Mouse (Mus musculus): ENCODE results near the gene Pde4a. TPM values are rescaled to one million over a fixed set of nuclear protein-coding genes. Genes with fewer than 3 reads are reported as not detected.
"Not testable (repeated sequence)": the region's sequence is repeated elsewhere in the genome, so short reads cannot be mapped to it uniquely, and the experiment has no call there.

Pde4a gene
- total and polyA plus RNA-seq, 3 experiments, result 57.2 to 60.0 (median 58.9) TPM

GRCm38 (mm10) chr9:21189905-21190304 is 24.4 kb downstream of the Pde4a start:
- Histone ChIP-seq H3K4me1 (ENCODE audit: control insufficient read depth, insufficient read depth, low read length) (no peaks in the 10 kb centered on the region; the same call in 1 of the 2 replicates), H3K36me3 (ENCODE audit: control insufficient read depth, insufficient read depth, low read length) (no peaks in the 10 kb centered on the region), H3K4me3 (no peak overlapping the region), H3K9ac (ENCODE audit: low read depth, low read length) (no peak overlapping the region), H3K27me3 (ENCODE audit: control insufficient read depth, insufficient read depth, low read length) (no peaks in the 10 kb centered on the region), H3K79me2 (replicated peaks; ENCODE audit: control insufficient read depth, insufficient read depth, low read length) (peaks cover 1% of the 10 kb centered on the region; the same call in 1 of the 2 replicates), H3K27ac (peak overlapping the region; percentile 7; the same call in 1 of the 2 replicates)
- WGBS, result 53% methylated on average over 7 of the region's 7 CpGs
- TF ChIP-seq CTCF (IDR thresholded peaks at IDR 0.05) (peak; percentile 38), EP300 (IDR thresholded peaks at IDR 0.05; ENCODE audit: insufficient read depth, low read depth, low read length) (no peak)
- intact Hi-C loops (cut with DNase I), result no loop called here
- DNase-seq, result no peak

- H3K27me3 ChIP-seq (ENCODE audit: control insufficient read depth, insufficient read depth, low read length), result no peaks in the 10 kb centered on the region
- WGBS, result 82% methylated on average over 3 of the region's 3 CpGs
- intact Hi-C loops (cut with DNase I), result no loop called here
- TF ChIP-seq EP300 (IDR thresholded peaks at IDR 0.05; ENCODE audit: insufficient read depth, low read depth, low read length), result no peak
- TF ChIP-seq CTCF (IDR thresholded peaks at IDR 0.05), result no peak
- no peak for TF ChIP-seq POLR2A (IDR thresholded peaks at IDR 0.05; ENCODE audit: insufficient read depth, low read depth, low read length)
- H3K9ac ChIP-seq (ENCODE audit: low read depth, low read length), result no peak overlapping the region
- H3K4me3 ChIP-seq, result no peak overlapping the region
- H3K36me3 ChIP-seq (ENCODE audit: control insufficient read depth, insufficient read depth, low read length), result no peaks in the 10 kb centered on the region
- H3K79me2 ChIP-seq (replicated peaks; ENCODE audit: control insufficient read depth, insufficient read depth, low read length), result peaks cover 1% of the 10 kb centered on the region; the same call in 1 of the 2 replicates
- H3K4me1 ChIP-seq (ENCODE audit: control insufficient read depth, insufficient read depth, low read length), result no peaks in the 10 kb centered on the region; the same call in 1 of the 2 replicates
- no peak for DNase-seq
- no peak overlapping the region; the same call in 1 of the 2 replicates for H3K27ac ChIP-seq
Measured at GRCm38 (mm10) chr9:21190670-21191069, 25.2 kb downstream of the Pde4a start.

GRCm38 (mm10) chr9:21193786-21194185 is 28.3 kb downstream of the Pde4a start:
- 0 out of 2 replicates have a peak, but pooled peaks cover 1% of the 10 kb centered on the region for H3K79me2 ChIP-seq (replicated peaks; ENCODE audit: control insufficient read depth, insufficient read depth, low read length)
- H3K4me1 ChIP-seq (ENCODE audit: control insufficient read depth, insufficient read depth, low read length), result no peaks in the 10 kb centered on the region
- DNase-seq, result no peak
- intact Hi-C loops (cut with DNase I), result no loop called here
- H3K36me3 ChIP-seq (ENCODE audit: control insufficient read depth, insufficient read depth, low read length), result no peaks in the 10 kb centered on the region
- H3K27me3 ChIP-seq (ENCODE audit: control insufficient read depth, insufficient read depth, low read length), result no peaks in the 10 kb centered on the region
- H3K9ac ChIP-seq (ENCODE audit: low read depth, low read length), result no peak overlapping the region
- 89% methylated on average over 3 of the region's 3 CpGs for WGBS
- TF ChIP-seq POLR2A (IDR thresholded peaks at IDR 0.05; ENCODE audit: insufficient read depth, low read depth, low read length), result no peak
- TF ChIP-seq EP300 (IDR thresholded peaks at IDR 0.05; ENCODE audit: insufficient read depth, low read depth, low read length), result no peak
- no peak for TF ChIP-seq CTCF (IDR thresholded peaks at IDR 0.05)
- H3K27ac ChIP-seq, result no peak overlapping the region
- H3K4me3 ChIP-seq, result no peak overlapping the region

- H3K9ac ChIP-seq (ENCODE audit: low read depth, low read length), result no peak overlapping the region
- TF ChIP-seq EP300 (IDR thresholded peaks at IDR 0.05; ENCODE audit: insufficient read depth, low read depth, low read length) (no peak), CTCF (IDR thresholded peaks at IDR 0.05) (no peak), POLR2A (IDR thresholded peaks at IDR 0.05; ENCODE audit: insufficient read depth, low read depth, low read length) (no peak)
- H3K79me2 ChIP-seq (replicated peaks; ENCODE audit: control insufficient read depth, insufficient read depth, low read length), result 0 out of 2 replicates have a peak, but pooled peaks cover 1% of the 10 kb centered on the region
- no peak overlapping the region for H3K4me3 ChIP-seq
- no peak for DNase-seq
- H3K27ac ChIP-seq, result no peak overlapping the region
- no peaks in the 10 kb centered on the region for H3K36me3 ChIP-seq (ENCODE audit: control insufficient read depth, insufficient read depth, low read length)
- H3K4me1 ChIP-seq (ENCODE audit: control insufficient read depth, insufficient read depth, low read length), result no peaks in the 10 kb centered on the region
- intact Hi-C loops (cut with DNase I), result no loop called here
- no peaks in the 10 kb centered on the region for H3K27me3 ChIP-seq (ENCODE audit: control insufficient read depth, insufficient read depth, low read length)
- WGBS, result 88% methylated on average over 4 of the region's 4 CpGs
Measured at GRCm38 (mm10) chr9:21194787-21195493, 29.4 kb downstream of the Pde4a start.

- H3K79me2 ChIP-seq (replicated peaks; ENCODE audit: control insufficient read depth, insufficient read depth, low read length); H3K27me3 ChIP-seq (ENCODE audit: control insufficient read depth, insufficient read depth, low read length); H3K9ac ChIP-seq (ENCODE audit: low read depth, low read length); H3K4me1 ChIP-seq (ENCODE audit: control insufficient read depth, insufficient read depth, low read length); H3K27ac ChIP-seq; DNase-seq; H3K36me3 ChIP-seq (ENCODE audit: control insufficient read depth, insufficient read depth, low read length); H3K4me3 ChIP-seq; intact Hi-C loops (cut with DNase I): not testable (repeated sequence)
- 57% methylated on average over 7 of the region's 7 CpGs for WGBS
Measured at GRCm38 (mm10) chr9:21195736-21196505, 30.4 kb downstream of the Pde4a start.
